Comparison of ENCODE assay signal across 10 mouse cellular contexts in genomic region chr7:100474680-100475079, GRCm38 (mm10). TPM values are rescaled to one million over a fixed set of nuclear protein-coding genes. Genes with fewer than 3 reads are reported as not detected.
DNase-seq lines count a peak whose midpoint lies in the region; ATAC-seq and TF ChIP-seq lines count a peak whose summit lies in the region.
"Had no signal": no experiment of that assay in that cellular context is flagged by ENCODE, and none has a peak within 500 bp of the region (broad histone marks: within the 10 kb centered on the region; RNA-seq: fewer than 3 reads in every experiment).

No protein-coding gene starts in this region.

- no peak for TF ChIP-seq CTCF in intestine, postnatal 0 days (IDR thresholded peaks at IDR 0.05; ENCODE audit: low read depth)

- no peak overlapping the region for H3K4me3 ChIP-seq in intestine, postnatal 0 days (ENCODE audit: low read depth, low read length)
- H3K4me3 ChIP-seq in intestine, embryonic 15.5 days (replicated peaks) = no peak overlapping the region
- no peak overlapping the region for H3K4me3 ChIP-seq in heart, embryonic 16.5 days (ENCODE audit: low read length)
- no peak overlapping the region for H3K4me3 ChIP-seq in intestine, embryonic 16.5 days (ENCODE audit: low read length)

- H3K4me2 ChIP-seq in intestine, postnatal 0 days (replicated peaks; ENCODE audit: low read depth) = no peak overlapping the region
- no peak overlapping the region for H3K4me2 ChIP-seq in intestine, embryonic 15.5 days (replicated peaks)
- no peak overlapping the region for H3K4me2 ChIP-seq in heart, embryonic 16.5 days (ENCODE audit: low read depth, low read length)
- no peak overlapping the region for H3K4me2 ChIP-seq in intestine, embryonic 16.5 days (ENCODE audit: low read depth, low read length)

- H3K4me1 ChIP-seq in intestine, postnatal 0 days (replicated peaks; ENCODE audit: control insufficient read depth, insufficient read depth, low read length) = no peaks in the 10 kb centered on the region
- no peaks in the 10 kb centered on the region for H3K4me1 ChIP-seq in intestine, embryonic 15.5 days (replicated peaks)
- H3K4me1 ChIP-seq in heart, embryonic 16.5 days (ENCODE audit: control insufficient read depth, insufficient read depth, low read length) = peaks cover 14% of the 10 kb centered on the region
- no peaks in the 10 kb centered on the region for H3K4me1 ChIP-seq in intestine, embryonic 16.5 days (ENCODE audit: control insufficient read depth, insufficient read depth, low read length)

- H3K36me3 ChIP-seq in intestine, postnatal 0 days (ENCODE audit: control insufficient read depth, insufficient read depth) = peaks cover under 1% of the 10 kb centered on the region; the same call in 1 of the 2 replicates
- 0 out of 2 replicates have a peak, but pooled peaks cover 2% of the 10 kb centered on the region for H3K36me3 ChIP-seq in intestine, embryonic 15.5 days
- peaks cover under 1% of the 10 kb centered on the region; the same call in 1 of the 2 replicates for H3K36me3 ChIP-seq in heart, embryonic 16.5 days (ENCODE audit: control insufficient read depth, insufficient read depth)
- H3K36me3 ChIP-seq in intestine, embryonic 16.5 days (ENCODE audit: control insufficient read depth, insufficient read depth, low read length) = no peaks in the 10 kb centered on the region

- DNase-seq in adrenal gland, postnatal 14 days = peak; percentile 77
- peak; percentile 52 for DNase-seq in lung, postnatal 10 days
- no peak for DNase-seq in thymus, postnatal 36 days
- no peak for DNase-seq in thymus, adult 18-20 months
- DNase-seq: forebrain, postnatal 0 days had no signal

- no peak overlapping the region for H3K9ac ChIP-seq in intestine, postnatal 0 days (ENCODE audit: low read depth, low read length)
- H3K9ac ChIP-seq in intestine, embryonic 15.5 days = no peak overlapping the region
- no peak overlapping the region for H3K9ac ChIP-seq in heart, embryonic 16.5 days (ENCODE audit: low read length)
- no peak overlapping the region for H3K9ac ChIP-seq in intestine, embryonic 16.5 days (ENCODE audit: low read depth, low read length)
- H3K9ac ChIP-seq: forebrain, postnatal 0 days had no signal

- WGBS in intestine, postnatal 0 days = 13% methylated on average over 1 of the region's 1 CpGs
- WGBS in intestine, embryonic 15.5 days = 39% methylated on average over 1 of the region's 1 CpGs
- WGBS in heart, embryonic 16.5 days = 12% methylated on average over 1 of the region's 1 CpGs
- 40% methylated on average over 1 of the region's 1 CpGs for WGBS in intestine, embryonic 16.5 days

- H3K27ac ChIP-seq in intestine, postnatal 0 days (ENCODE audit: low read depth, low read length) = no peak overlapping the region
- no peak overlapping the region for H3K27ac ChIP-seq in intestine, embryonic 15.5 days
- H3K27ac ChIP-seq in heart, embryonic 16.5 days (ENCODE audit: low read length) = peak overlapping the region; percentile 47; the same call in 1 of the 2 replicates
- no peak overlapping the region for H3K27ac ChIP-seq in intestine, embryonic 16.5 days (ENCODE audit: low read length)

- no peaks in the 10 kb centered on the region for H3K9me3 ChIP-seq in intestine, postnatal 0 days (ENCODE audit: control insufficient read depth)
- H3K9me3 ChIP-seq in intestine, embryonic 15.5 days = no peaks in the 10 kb centered on the region
- no peaks in the 10 kb centered on the region for H3K9me3 ChIP-seq in heart, embryonic 16.5 days (replicated peaks; ENCODE audit: control insufficient read depth, low read length)
- no peaks in the 10 kb centered on the region for H3K9me3 ChIP-seq in intestine, embryonic 16.5 days (ENCODE audit: control insufficient read depth, low read length)

- no peaks in the 10 kb centered on the region for H3K27me3 ChIP-seq in intestine, postnatal 0 days (replicated peaks; ENCODE audit: control insufficient read depth, insufficient read depth, low read length)
- H3K27me3 ChIP-seq in intestine, embryonic 15.5 days (replicated peaks) = no peaks in the 10 kb centered on the region
- H3K27me3 ChIP-seq in heart, embryonic 16.5 days (ENCODE audit: control insufficient read depth, insufficient read depth, low read length) = no peaks in the 10 kb centered on the region
- no peaks in the 10 kb centered on the region for H3K27me3 ChIP-seq in intestine, embryonic 16.5 days (replicated peaks; ENCODE audit: control insufficient read depth, insufficient read depth, low read length)

- peak; percentile 59; the same call in 1 of the 2 replicates for ATAC-seq in intestine, postnatal 0 days
- ATAC-seq in intestine, embryonic 15.5 days = no peak
- peak; percentile 84; the same call in 1 of the 2 replicates for ATAC-seq in heart, embryonic 16.5 days (replicated peaks; ENCODE audit: extremely low read depth, insufficient read depth, low FRiP score)
- ATAC-seq in intestine, embryonic 16.5 days = no peak
- ATAC-seq: forebrain, postnatal 0 days had no signal

RNA-seq across cellular contexts. Expression of gene Ucp3, which starts 1.9 kb away (rescaled TPM):
- polyA plus RNA-seq in intestine, postnatal 0 days (2015; fragmentation: Nextera tagmentation; extraction: Ambion mirVana) = not detected in 2 replicates
- polyA plus RNA-seq in intestine, embryonic 15.5 days (2015; fragmentation: Nextera tagmentation; extraction: Ambion mirVana) = not detected in 2 replicates
- 41.2 and 43.0 TPM in 2 replicates for total RNA-seq in adrenal gland, postnatal 14 days (2021)
- 0.25 and 0.30 TPM in 2 replicates for polyA plus RNA-seq in heart, embryonic 16.5 days (2015; fragmentation: Nextera tagmentation; extraction: Ambion mirVana)
- polyA plus RNA-seq in intestine, embryonic 16.5 days (2015; fragmentation: Nextera tagmentation; extraction: Ambion mirVana) = not detected in 2 replicates
- total RNA-seq: midbrain, postnatal 0 days had no signal
- polyA plus RNA-seq: forebrain, postnatal 0 days had no signal

RNA-seq across cellular contexts. Expression of gene Ucp2, which starts 18.5 kb away (rescaled TPM):
- 266 and 281 TPM in 2 replicates for polyA plus RNA-seq in intestine, postnatal 0 days (2015; fragmentation: Nextera tagmentation; extraction: Ambion mirVana)
- 272 and 287 TPM in 2 replicates for polyA plus RNA-seq in intestine, embryonic 15.5 days (2015; fragmentation: Nextera tagmentation; extraction: Ambion mirVana)
- total RNA-seq in adrenal gland, postnatal 14 days (2021) = 355 and 500 TPM in 2 replicates
- polyA plus RNA-seq in heart, embryonic 16.5 days (2015; fragmentation: Nextera tagmentation; extraction: Ambion mirVana) = 150 and 195 TPM in 2 replicates
- 368 and 382 TPM in 2 replicates for polyA plus RNA-seq in intestine, embryonic 16.5 days (2015; fragmentation: Nextera tagmentation; extraction: Ambion mirVana)

RNA-seq across cellular contexts. Expression of gene Dnajb13, which starts 40.1 kb away (rescaled TPM):
- polyA plus RNA-seq in intestine, postnatal 0 days (2015; fragmentation: Nextera tagmentation; extraction: Ambion mirVana) = 0.09 and 0.17 TPM in 2 replicates
- 0.28 and 0.41 TPM in 2 replicates for polyA plus RNA-seq in intestine, embryonic 15.5 days (2015; fragmentation: Nextera tagmentation; extraction: Ambion mirVana)
- total RNA-seq in adrenal gland, postnatal 14 days (2021) = 0.30 TPM in 1 of 2 replicates, not detected in the other
- polyA plus RNA-seq in heart, embryonic 16.5 days (2015; fragmentation: Nextera tagmentation; extraction: Ambion mirVana) = 0.85 and 1.5 TPM in 2 replicates
- polyA plus RNA-seq in intestine, embryonic 16.5 days (2015; fragmentation: Nextera tagmentation; extraction: Ambion mirVana) = 0.48 and 0.50 TPM in 2 replicates

Comparison
In these comparisons a context has a peak if more than half of its experiments do, and no peak if none do; other contexts are left out.
1. ATAC-seq: peak in intestine, postnatal 0 days (single experiment) and heart, embryonic 16.5 days (single experiment); none in intestine, embryonic 15.5 days (single experiment) and intestine, embryonic 16.5 days (single experiment).
2. DNase-seq: peak in adrenal gland, postnatal 14 days (single experiment) and lung, postnatal 10 days (single experiment); none in thymus, postnatal 36 days (0 of 2) and thymus, adult 18-20 months (0 of 2).